Mouse (Mus musculus): Measurements from ENCODE around the gene Ccdc167. TPM values are rescaled to one million over a fixed set of nuclear protein-coding genes. Genes with fewer than 3 reads are reported as not detected.
"Not testable (repeated sequence)": the region's sequence is repeated elsewhere in the genome, so short reads cannot be mapped to it uniquely, and the experiment has no call there.

The Ccdc167 gene
- polyA plus RNA-seq, 1 experiment from 2014 or later = 12.0 TPM

- Histone ChIP-seq H3K4me1 (replicated peaks) (peaks cover 59% of the 10 kb centered on the region), H3K27ac (no peak overlapping the region), H3K9me3 (no peaks in the 10 kb centered on the region), H3K27me3 (no peaks in the 10 kb centered on the region), H3K36me3 (no peaks in the 10 kb centered on the region), H3K4me2 (replicated peaks) (no peak overlapping the region), H3K4me3 (replicated peaks) (no peak overlapping the region), H3K9ac (replicated peaks) (no peak overlapping the region)
- 73% methylated on average over 2 of the region's 2 CpGs for WGBS
- no peak for ATAC-seq
Measured at GRCm38 (mm10) chr17:29732522-29732921, 15.7 kb upstream of the Ccdc167 start.

GRCm38 (mm10) chr17:29731953-29732325 lies 15.1 kb upstream of the Ccdc167 start:
- peaks cover 54% of the 10 kb centered on the region for H3K4me1 ChIP-seq (replicated peaks)
- peak overlapping the region; percentile 89 for H3K27ac ChIP-seq
- H3K27me3 ChIP-seq = no peaks in the 10 kb centered on the region
- ATAC-seq = no peak
- no peak overlapping the region for H3K4me3 ChIP-seq (replicated peaks)
- H3K4me2 ChIP-seq (replicated peaks) = no peak overlapping the region
- no peak overlapping the region for H3K9ac ChIP-seq (replicated peaks)
- H3K9me3 ChIP-seq = no peaks in the 10 kb centered on the region
- no peaks in the 10 kb centered on the region for H3K36me3 ChIP-seq
- 32% methylated on average over 6 of the region's 6 CpGs for WGBS

GRCm38 (mm10) chr17:29731266-29731952 lies 14.6 kb upstream of the Ccdc167 start:
- peaks cover 49% of the 10 kb centered on the region for H3K4me1 ChIP-seq (replicated peaks)

GRCm38 (mm10) chr17:29730510-29731265 lies 13.8 kb upstream of the Ccdc167 start:
- WGBS = 19% methylated on average over 13 of the region's 13 CpGs
- Histone ChIP-seq H3K4me3 (replicated peaks) (no peak overlapping the region), H3K9me3 (no peaks in the 10 kb centered on the region), H3K9ac (replicated peaks) (peak overlapping the region; percentile 17; the same call in 1 of the 2 replicates), H3K27ac (peak overlapping the region; percentile 89), H3K36me3 (no peaks in the 10 kb centered on the region), H3K27me3 (no peaks in the 10 kb centered on the region), H3K4me1 (replicated peaks) (peaks cover 42% of the 10 kb centered on the region), H3K4me2 (replicated peaks) (0 out of 2 replicates have a peak overlapping the region, but pooled peaks have one; percentile 9)
- peak; percentile 79 for ATAC-seq

More at GRCm38 (mm10) chr17:29731266-29731952, 14.6 kb upstream of the Ccdc167 start:
- peak; percentile 48 for ATAC-seq
- H3K9me3 ChIP-seq = no peaks in the 10 kb centered on the region
- H3K27me3 ChIP-seq = no peaks in the 10 kb centered on the region
- H3K27ac ChIP-seq = peak overlapping the region; percentile 89
- no peak overlapping the region for H3K4me3 ChIP-seq (replicated peaks)
- WGBS = 34% methylated on average over 12 of the region's 12 CpGs
- H3K4me2 ChIP-seq (replicated peaks) = no peak overlapping the region
- H3K9ac ChIP-seq (replicated peaks) = peak overlapping the region; percentile 17; the same call in 1 of the 2 replicates
- no peaks in the 10 kb centered on the region for H3K36me3 ChIP-seq

GRCm38 (mm10) chr17:29728082-29728481 lies 11.2 kb upstream of the Ccdc167 start:
- H3K9ac ChIP-seq (replicated peaks) = no peak overlapping the region
- H3K27me3 ChIP-seq = no peaks in the 10 kb centered on the region
- WGBS = 56% methylated on average over 8 of the region's 8 CpGs
- ATAC-seq = no peak
- no peak overlapping the region for H3K4me2 ChIP-seq (replicated peaks)
- no peak overlapping the region for H3K4me3 ChIP-seq (replicated peaks)
- H3K4me1 ChIP-seq (replicated peaks) = peaks cover 30% of the 10 kb centered on the region
- H3K27ac ChIP-seq = no peak overlapping the region
- H3K9me3 ChIP-seq = no peaks in the 10 kb centered on the region
- no peaks in the 10 kb centered on the region for H3K36me3 ChIP-seq

GRCm38 (mm10) chr17:29725027-29725620 lies 8.3 kb upstream of the Ccdc167 start:
- Histone ChIP-seq H3K36me3 (no peaks in the 10 kb centered on the region), H3K4me3 (replicated peaks) (no peak overlapping the region), H3K9me3 (no peaks in the 10 kb centered on the region), H3K4me1 (replicated peaks) (peaks cover 3% of the 10 kb centered on the region), H3K4me2 (replicated peaks) (no peak overlapping the region), H3K27ac (no peak overlapping the region), H3K9ac (replicated peaks) (no peak overlapping the region), H3K27me3 (no peaks in the 10 kb centered on the region)
- 77% methylated on average over 6 of the region's 6 CpGs for WGBS
- no peak; the same call in 1 of the 2 replicates for ATAC-seq

- H3K27me3 ChIP-seq = no peaks in the 10 kb centered on the region
- peak; percentile 11; the same call in 1 of the 2 replicates for ATAC-seq
- 71% methylated on average over 6 of the region's 6 CpGs for WGBS
- no peak overlapping the region for H3K4me2 ChIP-seq (replicated peaks)
- no peaks in the 10 kb centered on the region for H3K4me1 ChIP-seq (replicated peaks)
- no peak overlapping the region for H3K9ac ChIP-seq (replicated peaks)
- no peak overlapping the region for H3K4me3 ChIP-seq (replicated peaks)
- no peak overlapping the region for H3K27ac ChIP-seq
- H3K9me3 ChIP-seq = no peaks in the 10 kb centered on the region
- H3K36me3 ChIP-seq = no peaks in the 10 kb centered on the region
Measured at GRCm38 (mm10) chr17:29724610-29725009, 7.8 kb upstream of the Ccdc167 start.

- no peak overlapping the region for H3K4me3 ChIP-seq (replicated peaks)
- 82% methylated on average over 11 of the region's 11 CpGs for WGBS
- no peak for ATAC-seq
- peaks cover 12% of the 10 kb centered on the region for H3K4me1 ChIP-seq (replicated peaks)
- H3K9ac ChIP-seq (replicated peaks) = no peak overlapping the region
- H3K9me3 ChIP-seq = no peaks in the 10 kb centered on the region
- H3K27me3 ChIP-seq = no peaks in the 10 kb centered on the region
- no peaks in the 10 kb centered on the region for H3K36me3 ChIP-seq
- H3K27ac ChIP-seq = no peak overlapping the region
- H3K4me2 ChIP-seq (replicated peaks) = no peak overlapping the region
Measured at GRCm38 (mm10) chr17:29720755-29721365, 4.0 kb upstream of the Ccdc167 start.

GRCm38 (mm10) chr17:29719628-29720575 lies 3.1 kb upstream of the Ccdc167 start:
- Histone ChIP-seq H3K4me3 (replicated peaks) (no peak overlapping the region), H3K27me3 (no peaks in the 10 kb centered on the region), H3K27ac (no peak overlapping the region), H3K4me1 (replicated peaks) (peaks cover 15% of the 10 kb centered on the region), H3K4me2 (replicated peaks) (no peak overlapping the region), H3K36me3 (no peaks in the 10 kb centered on the region), H3K9me3 (no peaks in the 10 kb centered on the region), H3K9ac (replicated peaks) (no peak overlapping the region)
- 80% methylated on average over 13 of the region's 13 CpGs for WGBS
- ATAC-seq = no peak

- Histone ChIP-seq H3K9ac (replicated peaks) (no peak overlapping the region), H3K27me3 (no peaks in the 10 kb centered on the region), H3K4me1 (replicated peaks) (peaks cover 15% of the 10 kb centered on the region), H3K27ac (no peak overlapping the region), H3K4me3 (replicated peaks) (no peak overlapping the region), H3K4me2 (replicated peaks) (no peak overlapping the region), H3K36me3 (no peaks in the 10 kb centered on the region), H3K9me3 (no peaks in the 10 kb centered on the region)
- no peak for ATAC-seq
- 88% methylated on average over 8 of the region's 8 CpGs for WGBS
Measured at GRCm38 (mm10) chr17:29718660-29719059, 1.8 kb upstream of the Ccdc167 start.

GRCm38 (mm10) chr17:29713734-29714133 lies 3.1 kb downstream of the Ccdc167 start:
- not testable (repeated sequence) for H3K4me2 ChIP-seq (replicated peaks); H3K9ac ChIP-seq (replicated peaks); H3K27me3 ChIP-seq; H3K27ac ChIP-seq; ATAC-seq; H3K9me3 ChIP-seq; H3K4me3 ChIP-seq (replicated peaks); H3K36me3 ChIP-seq
- H3K4me1 ChIP-seq (replicated peaks) = peaks cover 61% of the 10 kb centered on the region
- 98% methylated on average over 4 of the region's 4 CpGs for WGBS

Measured in midbrain, embryonic 13.5 days (tissue).